10 mouse cellular contexts compared by ENCODE assay signal in the genomic region with DNA sequence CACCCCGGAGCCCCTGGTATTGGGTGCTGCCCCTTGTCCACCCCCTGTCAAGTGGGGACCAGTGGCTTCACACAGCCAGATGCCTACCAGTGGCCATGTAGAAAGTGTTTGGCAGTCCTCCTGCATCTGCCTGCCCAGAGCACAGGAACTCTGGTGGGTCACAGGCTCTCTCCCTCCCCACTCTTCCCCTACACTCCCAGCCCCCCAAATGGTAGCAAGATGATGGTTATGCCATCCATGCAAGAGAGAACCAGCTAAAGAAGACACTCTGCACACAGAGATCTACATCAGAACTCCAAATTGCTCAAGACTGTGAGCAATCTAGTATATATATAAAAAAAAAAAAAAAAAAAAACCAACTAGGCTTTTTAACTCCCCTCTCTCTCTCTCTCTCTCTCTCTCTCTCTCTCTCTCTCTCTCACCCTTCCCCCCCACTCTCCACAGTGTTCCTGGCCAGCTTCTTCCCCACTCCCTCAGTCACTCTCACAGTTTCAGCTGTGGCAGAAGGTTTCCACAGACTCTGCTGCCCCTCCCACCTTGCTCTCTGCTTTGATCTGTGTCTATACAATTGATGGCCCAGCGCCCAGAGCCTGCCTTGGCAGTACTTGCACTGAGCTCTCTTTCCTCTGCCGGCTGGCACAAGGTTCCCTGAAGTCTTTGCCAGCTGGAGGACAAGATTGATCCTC.
DNase-seq lines count a peak whose midpoint lies in the region; ATAC-seq lines count a peak whose summit lies in the region.
"Had no signal": no experiment of that assay in that cellular context is flagged by ENCODE, and none has a peak within 500 bp of the region (broad histone marks: within the 10 kb centered on the region; RNA-seq: fewer than 3 reads in every experiment).

No protein-coding gene starts in this region.

- no peaks in the 10 kb centered on the region for H3K9me3 ChIP-seq in midbrain, embryonic 12.5 days
- H3K9me3 ChIP-seq in midbrain, embryonic 10.5 days (replicated peaks): peaks cover 5% of the 10 kb centered on the region; the same call in 1 of the 2 replicates
- H3K9me3 ChIP-seq: liver, embryonic 13.5 days had no signal

- DNase-seq in midbrain, embryonic 10.5 days (ENCODE audit: low spot score): no peak
- DNase-seq in cerebellum, postnatal 36 days: peak; percentile 31 to 44
- DNase-seq in layer of hippocampus, postnatal 36 days: peak; percentile 54 to 68
- peak; percentile 44 for DNase-seq in right cerebral cortex, postnatal 25 days
- no peak for DNase-seq in thymus, adult 18-20 months
- no peak for DNase-seq in B cell, adult 2 months
- no peak for DNase-seq in kidney, adult 11 months
- DNase-seq: liver, embryonic 13.5 days had no signal

- WGBS in midbrain, embryonic 12.5 days: 74% methylated on average over 3 of the region's 3 CpGs
- WGBS in midbrain, embryonic 10.5 days: 85% methylated on average over 3 of the region's 3 CpGs

- no peaks in the 10 kb centered on the region for H3K27me3 ChIP-seq in midbrain, embryonic 12.5 days
- H3K27me3 ChIP-seq in midbrain, embryonic 10.5 days (ENCODE audit: low read depth, poor library complexity, severe bottlenecking): no peaks in the 10 kb centered on the region
- H3K27me3 ChIP-seq: liver, embryonic 13.5 days had no signal

- no peak overlapping the region for H3K27ac ChIP-seq in midbrain, embryonic 12.5 days (replicated peaks)
- H3K27ac ChIP-seq in midbrain, embryonic 10.5 days (replicated peaks): no peak overlapping the region
- H3K27ac ChIP-seq: liver, embryonic 13.5 days had no signal

- no peak overlapping the region for H3K4me3 ChIP-seq in midbrain, embryonic 12.5 days
- no peak overlapping the region for H3K4me3 ChIP-seq in midbrain, embryonic 10.5 days
- H3K4me3 ChIP-seq: erythroblast, embryonic 14.5 days; liver, embryonic 13.5 days had no signal

- no peak overlapping the region for H3K9ac ChIP-seq in midbrain, embryonic 12.5 days (replicated peaks)
- H3K9ac ChIP-seq: liver, embryonic 13.5 days had no signal

- H3K4me1 ChIP-seq in midbrain, embryonic 12.5 days: no peaks in the 10 kb centered on the region
- H3K4me1 ChIP-seq in midbrain, embryonic 10.5 days: no peaks in the 10 kb centered on the region
- H3K4me1 ChIP-seq: liver, embryonic 13.5 days had no signal

- ATAC-seq in midbrain, embryonic 12.5 days (ENCODE audit: low FRiP score, low read depth): 0 out of 2 replicates have a peak, but pooled peaks have one; percentile 19

- H3K4me2 ChIP-seq in midbrain, embryonic 12.5 days (replicated peaks): no peak overlapping the region
- H3K4me2 ChIP-seq: liver, embryonic 13.5 days had no signal

- no peaks in the 10 kb centered on the region for H3K36me3 ChIP-seq in midbrain, embryonic 12.5 days
- no peaks in the 10 kb centered on the region for H3K36me3 ChIP-seq in midbrain, embryonic 10.5 days
- H3K36me3 ChIP-seq: liver, embryonic 13.5 days had no signal

Comparison
In these comparisons a context has a peak if more than half of its experiments do, and no peak if none do; other contexts are left out.
1. DNase-seq: peak in cerebellum, postnatal 36 days (2 of 2), layer of hippocampus, postnatal 36 days (2 of 2) and right cerebral cortex, postnatal 25 days (single experiment); none in midbrain, embryonic 10.5 days (single experiment), thymus, adult 18-20 months (0 of 2), B cell, adult 2 months (0 of 2) and kidney, adult 11 months (single experiment).